Mouse (Mus musculus) heart, embryonic 14.5 days (tissue): ENCODE results near the gene Mark2. TPM values are rescaled to one million over a fixed set of nuclear protein-coding genes. Genes with fewer than 3 reads are reported as not detected.
A peak's percentile ranks its signal among the peaks of the same experiment; 100 is the strongest.

Experiments used
- ATAC-seq: fragments of 200-750 bp; cut with Nextera tagmentation; 2 replicates; pipeline ENCODE4 v1.8.0; 2017; ENCODE audit warnings: low read depth, moderate TSS enrichment; ENCODE audit not compliant: insufficient number of reproducible peaks, insufficient read depth, low FRiP score
- H3K27ac ChIP-seq, 2 experiments: fragments of 200-500 bp in 1 of 2; fragments of 300-500 bp in 1 of 2; sonication (generic) in 1 of 2; replicated peaks in 1 of 2; 2 replicates each; pipeline ENCODE4 v1.5.1; 2012 to 2014; ENCODE audit warnings: low read depth in 2 of 2, low read length in 2 of 2, control low read depth in 1 of 2, mild to moderate bottlenecking in 1 of 2, mixed read lengths in 1 of 2; ENCODE audit not compliant: control insufficient read depth in 1 of 2, insufficient read depth in 1 of 2
- H3K27me3 ChIP-seq: fragments of 300-500 bp; sonication (generic); 2 replicates; pipeline ENCODE4 v1.6.1; 2014; ENCODE audit warnings: mild to moderate bottlenecking, low read length, control low read depth; ENCODE audit not compliant: control insufficient read depth, insufficient read depth
- H3K36me3 ChIP-seq: fragments of 300-500 bp; sonication (generic); 2 replicates; pipeline ENCODE4 v1.6.1; 2014; ENCODE audit warnings: mild to moderate bottlenecking, control low read depth, low read length, mixed read lengths; ENCODE audit not compliant: control insufficient read depth, insufficient read depth
- H3K4me1 ChIP-seq, 2 experiments: fragments of 200-500 bp in 1 of 2; fragments of 300-500 bp in 1 of 2; sonication (generic) in 1 of 2; 2 replicates each; pipeline ENCODE4 v1.6.1; 2012 to 2014; ENCODE audit warnings: low read length in 2 of 2, control low read depth in 1 of 2, mixed read lengths in 1 of 2; ENCODE audit not compliant: control insufficient read depth in 2 of 2, insufficient read depth in 2 of 2
- H3K4me2 ChIP-seq: fragments of 300-500 bp; sonication (generic); 2 replicates; pipeline ENCODE4 v1.6.1; 2014; ENCODE audit warnings: mild to moderate bottlenecking, low read length
- H3K4me3 ChIP-seq, 2 experiments: fragments of 200-500 bp in 1 of 2; fragments of 300-500 bp in 1 of 2; sonication (generic) in 1 of 2; 2 replicates each; pipeline ENCODE4 v1.5.1; 2012 to 2014; ENCODE audit warnings: low read length in 2 of 2, mild to moderate bottlenecking in 2 of 2, control low read depth in 1 of 2, low read depth in 1 of 2, moderate library complexity in 1 of 2; ENCODE audit not compliant: control insufficient read depth in 1 of 2, insufficient read depth in 1 of 2
- H3K9ac ChIP-seq: fragments of 300-500 bp; sonication (generic); 2 replicates; pipeline ENCODE4 v1.6.1; 2014; ENCODE audit warnings: mild to moderate bottlenecking, low read length
- H3K9me3 ChIP-seq: fragments of 300-500 bp; sonication (generic); 2 replicates; pipeline ENCODE4 v1.6.1; 2016; ENCODE audit warnings: low read length, control low read depth; ENCODE audit not compliant: control insufficient read depth
- WGBS: fragments of 180-500 bp; shearing (Covaris S2); extraction: QIAGEN DNeasy Blood & Tissue Kit; methylation state at CpG from one replicate; pipeline ENCODE4 v1.1.7; 2014; 5-methylcytosine and 5-hydroxymethylcytosine counted together
- polyA plus RNA-seq: library from polyadenylated mRNA; unstranded; fragments of >200 nt; fragmentation: Nextera tagmentation; extraction: Ambion mirVana; gene quantifications from 2 replicates; pipeline ENCODE4 v1.2.1, GENCODE M21; 2014

The Mark2 gene
- polyA plus RNA-seq, 1 experiment from 2014 or later, result 40.2 TPM

DNA sequence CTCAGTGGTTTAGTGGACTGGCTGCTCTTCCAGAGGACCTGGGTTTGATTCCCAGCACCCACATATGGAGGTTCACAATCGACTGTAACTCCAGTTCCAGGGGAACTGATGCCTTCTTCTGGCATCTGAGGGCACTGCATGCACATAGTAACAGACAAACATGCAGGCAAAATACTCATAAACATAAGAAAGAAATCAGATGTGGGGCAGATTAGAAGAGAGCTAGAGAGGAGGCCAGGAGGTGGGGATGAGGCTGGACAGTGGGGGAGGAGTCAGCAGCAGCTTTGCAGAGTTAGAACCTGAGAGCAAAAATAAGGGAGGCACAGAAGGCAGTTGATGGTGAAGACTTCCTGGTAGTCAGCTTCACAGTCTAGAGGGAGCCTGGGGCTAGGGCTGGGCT is 79.1 kb downstream of the Mark2 start:
- no peak overlapping the region for H3K4me2 ChIP-seq
- H3K27me3 ChIP-seq, result no peaks in the 10 kb centered on the region
- H3K36me3 ChIP-seq, result no peaks in the 10 kb centered on the region
- no peak for ATAC-seq
- H3K4me1 ChIP-seq, result peaks cover 29 to 36% of the 10 kb centered on the region in 2 experiments
- H3K9me3 ChIP-seq, result peaks cover 4% of the 10 kb centered on the region; the same call in 1 of the 2 replicates
- H3K4me3 ChIP-seq, result no peak overlapping the region
- WGBS, result 85% methylated on average over 1 of the region's 1 CpGs
- H3K9ac ChIP-seq, result no peak overlapping the region
- H3K27ac ChIP-seq, result no peak overlapping the region

DNA sequence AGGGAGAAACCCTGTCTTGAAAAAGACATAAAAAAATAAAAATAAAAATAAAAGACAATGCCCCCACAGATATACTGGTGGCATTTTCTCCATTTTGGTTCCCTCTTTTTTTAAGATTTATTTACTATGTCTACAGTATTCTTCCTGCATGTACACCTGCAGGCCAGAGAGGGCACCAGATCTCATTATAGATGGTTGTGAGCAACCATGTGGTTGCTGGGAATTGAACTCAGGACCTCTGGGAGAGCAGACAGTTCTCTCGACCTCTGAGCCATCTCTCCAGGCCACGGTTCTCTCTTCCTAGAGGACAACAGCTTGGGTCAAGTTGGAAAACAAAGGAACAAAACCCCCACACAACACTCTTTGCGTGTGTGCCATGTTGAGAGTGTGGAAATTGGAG is 79.7 kb downstream of the Mark2 start:
- H3K27me3 ChIP-seq, result no peaks in the 10 kb centered on the region
- no peak overlapping the region for H3K4me2 ChIP-seq
- H3K9me3 ChIP-seq, result peaks cover 4% of the 10 kb centered on the region; the same call in 1 of the 2 replicates
- H3K4me3 ChIP-seq, result no peak overlapping the region
- H3K36me3 ChIP-seq, result no peaks in the 10 kb centered on the region
- no peak overlapping the region for H3K27ac ChIP-seq
- H3K9ac ChIP-seq, result no peak overlapping the region
- peaks cover 24 to 31% of the 10 kb centered on the region in 2 experiments for H3K4me1 ChIP-seq
- no peak for ATAC-seq
- WGBS, result 93% methylated on average over 3 of the region's 3 CpGs

DNA sequence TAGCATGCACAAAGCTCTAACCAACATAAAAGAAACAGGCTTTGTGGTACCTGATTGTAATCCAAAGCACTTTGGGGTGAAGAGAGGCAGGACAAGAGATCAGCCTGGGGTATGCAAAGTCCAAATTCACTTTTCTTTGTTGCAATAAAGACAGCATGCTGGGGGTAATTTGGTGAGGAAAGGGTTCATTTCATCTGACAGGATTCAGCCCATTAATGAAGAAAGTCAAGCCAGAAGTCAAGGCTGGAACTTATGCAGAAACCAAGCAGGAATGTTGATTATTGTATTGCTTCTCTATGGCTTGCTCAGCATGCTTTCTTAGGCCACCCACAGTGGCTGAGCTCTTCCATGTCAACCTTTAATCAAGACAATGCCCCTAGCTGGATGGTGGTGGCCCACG is 80.2 kb downstream of the Mark2 start:
- Histone ChIP-seq H3K4me2 (no peak overlapping the region), H3K36me3 (no peaks in the 10 kb centered on the region), H3K27ac (no peak overlapping the region), H3K4me3 (no peak overlapping the region), H3K4me1 (peaks cover 19 to 26% of the 10 kb centered on the region in 2 experiments), H3K9me3 (peaks cover 4% of the 10 kb centered on the region; the same call in 1 of the 2 replicates), H3K9ac (no peak overlapping the region), H3K27me3 (no peaks in the 10 kb centered on the region)
- no peak for ATAC-seq
- WGBS, result 89% methylated on average over 1 of the region's 1 CpGs

DNA sequence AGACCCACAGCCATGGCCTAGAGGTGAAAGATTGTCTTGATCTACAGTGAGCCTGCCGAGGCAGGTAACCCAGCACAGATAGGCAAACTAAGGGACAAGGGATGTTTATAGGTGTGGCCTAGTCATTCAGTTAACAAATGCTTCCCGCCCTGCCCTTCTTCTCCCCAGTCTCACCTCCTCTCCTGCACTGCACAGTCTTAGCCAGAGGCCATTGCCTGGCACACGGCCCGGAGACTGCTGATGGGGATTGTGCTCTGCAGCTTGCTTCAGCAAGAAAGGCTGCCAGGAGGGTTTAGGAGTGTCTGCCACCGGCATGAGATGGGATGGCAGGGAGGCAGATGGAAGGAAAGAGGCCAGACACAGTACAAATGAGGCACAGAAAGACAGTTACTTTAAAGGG is 83.8 kb downstream of the Mark2 start:
- no peak for ATAC-seq
- no peak overlapping the region for H3K9ac ChIP-seq
- no peak overlapping the region for H3K27ac ChIP-seq
- peaks cover 4% of the 10 kb centered on the region; the same call in 1 of the 2 replicates for H3K9me3 ChIP-seq
- H3K4me1 ChIP-seq, result no peaks in the 10 kb centered on the region
- H3K27me3 ChIP-seq, result no peaks in the 10 kb centered on the region
- no peaks in the 10 kb centered on the region for H3K36me3 ChIP-seq
- WGBS, result 71% methylated on average over 5 of the region's 5 CpGs
- no peak overlapping the region for H3K4me3 ChIP-seq
- no peak overlapping the region for H3K4me2 ChIP-seq

DNA sequence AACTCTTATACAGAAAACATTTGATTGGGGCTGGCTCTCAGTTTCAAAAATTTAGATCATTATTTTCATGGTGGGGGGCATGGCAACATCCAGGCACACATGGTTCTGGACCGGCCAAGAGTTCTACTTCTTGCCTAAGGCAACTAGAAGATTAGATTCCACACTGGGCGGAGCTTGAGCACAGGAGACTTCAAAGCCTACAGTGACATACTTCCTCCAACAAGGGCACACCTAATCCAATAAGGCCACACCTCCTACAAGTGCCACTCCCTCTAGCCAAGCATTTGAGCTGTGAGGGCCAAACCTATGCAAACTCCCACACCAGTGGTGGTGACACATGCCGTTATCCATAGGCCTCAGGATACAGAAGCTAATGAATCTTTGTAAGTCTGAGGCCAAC is 95.6 kb downstream of the Mark2 start:
- Histone ChIP-seq H3K9ac (no peak overlapping the region), H3K4me2 (no peak overlapping the region), H3K27me3 (no peaks in the 10 kb centered on the region), H3K4me3 (no peak overlapping the region), H3K4me1 (peaks cover 0 to 3% of the 10 kb centered on the region in 2 experiments; a peak in 1 of 4 replicates), H3K9me3 (no peaks in the 10 kb centered on the region), H3K36me3 (no peaks in the 10 kb centered on the region), H3K27ac (no peak overlapping the region)
- no peak for ATAC-seq
- 68% methylated on average over 3 of the region's 3 CpGs for WGBS

DNA sequence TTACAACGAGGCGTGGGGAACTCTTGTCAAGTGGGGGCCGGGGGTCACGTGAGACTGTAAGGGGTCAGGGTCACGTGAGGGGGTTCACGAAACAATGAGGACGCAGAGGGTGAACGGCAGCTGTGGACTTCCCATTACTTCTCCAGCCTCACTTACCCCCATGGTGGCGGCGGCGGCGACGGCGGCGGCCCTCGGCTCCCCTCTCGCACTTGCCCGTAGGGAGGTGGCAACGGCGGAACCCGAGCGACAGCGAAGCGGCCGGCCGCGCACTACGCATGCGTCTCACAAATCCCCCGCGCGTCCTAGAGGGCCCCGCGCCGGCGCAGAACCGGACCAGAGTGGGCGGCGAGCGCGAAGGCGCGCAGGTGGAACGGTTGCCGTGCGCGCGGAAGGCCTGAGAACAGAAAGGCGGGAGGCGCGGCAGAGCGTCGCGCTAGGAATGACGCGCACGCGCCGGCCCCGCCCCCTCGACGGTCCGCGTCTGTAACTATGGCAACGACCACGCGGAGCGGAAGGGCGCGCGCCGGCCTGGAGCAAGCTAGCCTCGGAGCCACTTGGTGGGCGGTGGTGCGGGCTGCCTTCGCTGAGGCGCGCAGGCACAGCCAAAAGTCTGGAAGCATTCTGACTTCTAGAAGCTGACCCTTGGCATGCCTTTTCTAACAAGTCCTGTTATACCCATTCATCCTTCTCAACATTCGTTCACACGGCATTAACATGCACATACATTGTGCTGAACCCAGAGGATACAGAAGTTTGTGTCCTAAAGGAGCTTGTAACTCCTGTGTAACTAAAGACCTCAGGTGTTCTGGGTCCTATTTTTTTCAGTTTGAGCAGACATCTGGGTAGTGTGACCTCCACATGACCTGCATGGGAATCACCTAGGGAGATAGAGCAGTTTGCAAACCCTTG is 100.6 kb downstream of the Mark2 start, which contains the start of gene Naa40:
Gene Naa40 (minus strand): TSS at position 402 of the 909 bp plus-strand sequence.
- under 1% methylated on average over 72 of the region's 80 CpGs for WGBS
- Histone ChIP-seq H3K9ac (peak within 1 kb of the TSS; percentile 92), H3K4me2 (peak within 1 kb of the TSS; percentile 80), H3K36me3 (peaks cover 29% of the 10 kb centered on the region), H3K4me3 (peak within 1 kb of the TSS; percentile 64 to 79), H3K4me1 (peaks cover 2 to 21% of the 10 kb centered on the region in 2 experiments), H3K27ac (peak within 1 kb of the TSS; percentile 57 to 89), H3K27me3 (no peaks in the 10 kb centered on the region), H3K9me3 (peaks cover 2% of the 10 kb centered on the region; the same call in 1 of the 2 replicates)
- peak; percentile 94 for ATAC-seq

DNA sequence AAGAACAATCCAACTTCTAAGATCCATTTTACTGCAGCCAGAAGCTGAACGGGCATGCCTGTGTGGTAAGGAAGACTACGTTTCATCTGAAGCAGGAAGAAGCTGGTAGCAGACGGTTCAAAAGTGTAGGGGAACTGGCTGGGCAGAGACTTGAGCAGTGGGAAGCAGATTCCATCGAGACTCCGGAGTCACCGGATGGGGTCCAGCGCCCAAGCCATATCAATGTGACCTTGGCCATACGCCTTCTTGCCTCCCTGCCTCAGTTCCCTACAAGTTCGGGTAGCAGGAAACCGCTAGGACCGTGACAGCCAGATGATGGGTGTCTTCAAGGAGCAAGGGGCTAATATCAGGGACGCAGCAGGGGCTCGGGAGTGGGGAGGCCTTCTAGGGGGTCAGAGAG is 101.4 kb downstream of the Mark2 start:
- WGBS, result under 1% methylated on average over 13 of the region's 13 CpGs
- Histone ChIP-seq H3K27ac (peak overlapping the region; percentile 52 to 89), H3K27me3 (no peaks in the 10 kb centered on the region), H3K4me1 (peaks cover 2 to 21% of the 10 kb centered on the region in 2 experiments), H3K36me3 (peaks cover 33% of the 10 kb centered on the region), H3K4me2 (peak overlapping the region; percentile 80), H3K4me3 (peak overlapping the region; percentile 64 to 79), H3K9ac (peak overlapping the region; percentile 92), H3K9me3 (peaks cover 5% of the 10 kb centered on the region; the same call in 1 of the 2 replicates)
- no peak for ATAC-seq
